Mouse (Mus musculus): Measurements from ENCODE around the gene Cd300lb.
"Not testable (repeated sequence)": the region's sequence is repeated elsewhere in the genome, so short reads cannot be mapped to it uniquely, and the experiment has no call there.

Cd300lb gene

DNA sequence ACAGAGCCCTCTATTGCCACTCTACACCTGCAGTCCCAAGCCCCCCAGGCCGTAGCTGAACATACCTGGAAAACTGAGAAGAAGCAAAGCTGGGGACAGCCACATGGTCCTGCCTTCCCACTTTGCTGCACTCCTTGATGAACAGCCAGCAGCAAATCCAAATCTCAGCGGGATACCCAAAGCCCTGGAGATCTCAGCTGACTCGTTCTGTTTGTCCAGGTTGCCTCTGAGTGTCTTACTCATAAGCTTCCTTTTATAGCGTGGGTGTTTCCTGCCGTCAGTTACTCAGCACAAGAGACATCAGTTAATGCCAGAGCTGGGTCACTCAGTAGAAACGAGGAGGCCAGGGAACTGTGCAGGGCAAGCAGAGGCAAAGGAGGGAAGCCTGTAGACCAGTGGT, at the start of gene Cd300lb:
Gene Cd300lb (minus strand): TSS at position 243 of the 400 bp plus-strand sequence.
- no peak for DNase-seq

DNA sequence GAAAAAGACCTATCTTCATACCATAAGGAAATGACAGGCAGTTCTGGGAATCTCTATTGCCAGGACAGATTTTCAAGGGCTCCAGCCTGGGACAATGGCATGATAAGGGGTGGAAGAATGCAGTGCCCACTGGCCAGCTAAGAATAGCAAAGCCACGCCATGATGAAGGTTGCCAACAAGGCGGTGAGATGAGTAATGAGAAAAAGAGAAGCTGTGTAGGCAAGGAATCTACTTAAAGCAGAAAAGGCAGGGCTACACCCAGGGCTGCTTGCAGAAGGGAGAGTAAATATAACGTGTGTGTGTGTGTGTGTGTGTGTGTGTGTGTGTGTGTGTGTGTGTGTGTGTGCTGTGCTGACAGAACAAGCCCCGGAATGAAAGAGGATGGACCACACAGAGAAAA, 47.7 kb upstream of the Cd300lb start:
- no peak for DNase-seq

DNA sequence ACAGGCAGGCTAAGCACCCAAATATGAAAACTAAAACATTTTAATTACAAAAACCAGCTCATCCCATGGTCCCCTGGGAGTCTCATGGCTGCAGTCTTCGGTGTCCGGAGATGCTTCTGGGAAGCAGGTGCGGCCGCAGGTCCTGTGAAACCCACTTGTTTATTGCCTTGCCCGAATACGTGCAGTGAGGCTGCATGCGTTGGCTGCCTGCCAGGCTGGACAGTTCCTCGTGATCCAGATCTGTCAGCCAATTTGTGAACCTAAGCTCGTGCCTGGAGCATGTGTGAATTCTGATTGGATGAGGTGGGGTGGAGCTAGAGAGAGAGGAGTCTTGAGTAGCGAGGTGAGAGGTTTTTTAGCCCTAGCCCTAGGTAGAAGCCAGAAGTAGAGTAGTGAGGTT, 38.5 kb upstream of the Cd300lb start:
- no peak for DNase-seq

DNA sequence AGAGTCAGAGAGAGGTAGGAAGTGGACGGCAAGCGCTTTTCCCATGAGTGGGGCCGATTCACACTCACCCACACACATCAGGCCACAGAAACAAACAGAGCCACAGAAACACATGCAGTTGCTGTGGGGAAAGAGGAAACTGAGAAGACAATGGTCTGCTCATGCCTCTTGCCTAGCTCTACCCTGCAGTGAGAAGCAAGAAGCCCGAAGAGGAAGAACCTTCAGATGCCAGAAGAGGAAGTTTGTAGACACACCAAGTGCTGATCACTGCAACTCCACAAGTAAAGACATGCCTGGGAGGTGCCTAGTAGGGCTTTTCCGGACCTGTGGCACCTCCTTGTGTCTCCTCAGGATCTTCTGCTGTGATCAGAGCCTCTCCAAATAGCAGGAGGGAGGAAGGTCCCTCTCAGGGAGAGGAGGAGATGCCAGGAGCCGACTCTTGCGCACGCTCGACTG, 34.6 kb upstream of the Cd300lb start, which contains the start of gene Cd300c:
Gene Cd300c (minus strand): TSS at position 406 of the 456 bp plus-strand sequence.
- DNase-seq: no peak

DNA sequence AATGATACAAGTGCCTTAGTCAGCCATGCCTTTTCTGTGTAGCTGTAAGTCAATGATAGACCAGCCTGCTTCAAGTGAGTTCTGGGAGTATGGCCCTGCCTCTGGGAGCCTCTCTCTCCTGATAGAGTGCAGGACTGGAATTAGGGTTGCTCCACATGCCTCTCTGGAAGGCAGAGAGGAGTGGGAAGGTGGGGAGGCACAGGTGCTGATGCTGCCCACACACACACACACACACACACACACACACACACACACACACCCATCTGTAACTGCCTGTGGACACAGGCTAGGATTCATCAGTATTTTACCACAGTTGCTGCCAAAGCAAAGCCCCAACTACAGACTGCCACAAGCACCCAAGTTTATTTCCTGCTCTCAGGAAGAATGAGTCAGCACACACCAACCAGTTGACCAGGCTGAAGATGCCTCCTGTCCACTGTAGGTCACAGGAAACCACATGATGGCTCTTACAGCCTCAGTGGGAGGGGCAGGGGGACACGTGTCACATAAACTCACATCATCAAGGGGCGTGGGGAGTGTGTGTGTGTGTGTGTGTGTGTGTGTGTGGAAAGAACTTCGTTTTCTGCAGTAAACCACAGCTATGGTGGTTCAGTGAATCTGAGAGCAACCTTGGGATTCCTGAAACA, 31.1 kb upstream of the Cd300lb start:
- no peak for DNase-seq

DNA sequence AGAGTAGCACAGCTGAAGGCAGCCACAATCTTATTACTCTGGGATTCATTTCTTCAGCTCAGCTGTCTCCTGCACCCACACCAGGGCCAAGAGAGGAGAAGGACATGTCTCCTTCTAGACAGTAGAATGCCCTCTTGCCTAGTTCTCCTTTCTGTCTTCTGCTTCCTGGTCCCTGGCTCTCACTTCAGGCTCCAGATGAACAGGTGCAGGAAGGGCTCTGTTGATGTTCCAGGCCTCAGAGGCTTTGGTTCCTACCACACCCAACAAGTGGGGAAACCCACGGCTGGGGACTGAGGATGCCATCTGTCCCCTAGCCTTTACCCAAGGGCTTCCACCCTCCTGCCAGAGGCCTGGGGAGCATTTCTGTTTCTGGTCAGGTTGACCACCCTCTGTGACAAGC, 26.2 kb upstream of the Cd300lb start:
- no peak for DNase-seq

DNA sequence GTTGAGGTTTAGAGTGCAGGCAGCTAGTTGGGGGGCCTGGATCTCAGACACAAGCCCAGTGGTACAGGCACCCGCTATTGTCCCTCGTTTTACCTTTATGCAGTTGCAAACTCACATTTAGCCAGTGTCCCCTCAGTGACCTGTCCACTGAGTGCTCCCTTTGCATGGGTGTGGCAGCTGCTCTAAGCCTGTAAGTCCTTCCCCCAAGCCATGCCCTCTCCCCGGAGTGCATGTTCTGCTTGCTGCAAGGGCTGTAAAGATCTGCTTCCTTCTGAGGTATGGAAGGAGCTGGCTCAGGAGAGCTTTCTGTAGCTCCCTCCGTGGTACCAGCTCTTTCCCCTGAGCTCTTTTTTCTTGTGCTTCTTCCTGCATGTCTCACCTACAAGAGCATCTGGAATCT, 595 bp downstream of the Cd300lb start:
- no peak for DNase-seq

DNA sequence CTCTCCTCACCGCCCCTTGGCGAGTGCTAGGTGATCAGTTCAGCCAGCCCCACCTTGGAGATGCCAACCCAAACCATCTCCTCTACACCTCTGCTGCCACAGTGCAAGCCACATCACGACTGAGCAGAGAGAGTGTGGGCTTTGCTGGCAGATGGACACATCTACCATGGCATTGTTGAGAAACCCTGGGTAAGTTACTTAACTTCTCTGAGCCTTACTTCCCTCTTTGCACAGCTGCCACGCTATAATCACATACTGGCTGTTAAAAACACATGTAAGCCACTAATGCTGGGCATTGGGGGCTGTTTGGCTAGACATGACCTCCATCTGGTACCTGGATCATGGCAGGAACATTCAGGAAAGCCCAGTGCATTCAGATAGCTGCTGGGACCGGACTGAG, 3.1 kb downstream of the Cd300lb start:
- no peak for DNase-seq

DNA sequence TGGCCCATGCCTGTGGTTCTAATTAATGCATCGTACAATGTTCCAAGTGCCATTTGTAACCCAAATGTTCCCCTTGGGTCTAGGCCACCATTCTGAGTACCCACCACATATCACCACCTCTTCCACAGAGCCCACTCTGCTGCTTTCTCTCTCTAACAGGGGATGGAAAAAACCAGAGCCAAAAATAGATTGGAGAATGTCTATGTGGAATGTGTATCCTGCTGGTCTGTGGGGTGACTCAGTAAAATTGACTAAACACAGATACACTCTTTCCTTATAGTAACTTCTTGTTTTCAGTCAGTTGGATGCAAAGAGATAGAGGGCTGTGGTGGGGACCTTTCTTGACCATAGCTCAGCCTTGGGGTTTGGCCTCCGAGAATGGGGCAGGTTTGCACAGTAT, 4.6 kb downstream of the Cd300lb start:
- no peak for DNase-seq

DNA sequence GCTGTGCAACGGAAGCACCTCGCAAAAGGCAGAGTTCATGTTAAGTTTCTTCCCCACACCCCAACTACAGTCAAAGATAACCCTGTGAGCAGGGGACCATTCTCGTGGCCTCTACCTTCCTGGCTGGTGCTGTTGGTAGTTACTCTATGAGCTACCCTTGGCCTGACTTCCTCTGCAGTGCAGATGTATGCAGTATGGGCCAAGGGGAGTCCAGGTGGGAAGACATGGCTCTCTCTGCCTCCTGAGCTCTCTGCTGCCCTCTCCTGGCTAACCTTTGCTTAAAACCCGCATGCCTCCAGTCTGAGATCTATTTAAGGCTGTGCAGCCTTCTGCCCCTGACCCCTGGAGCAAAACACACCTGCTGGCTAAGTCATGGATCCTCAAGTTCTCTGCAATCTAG, 10.2 kb downstream of the Cd300lb start:
- peak in 1 of 2 experiments; percentile 8 for DNase-seq

DNA sequence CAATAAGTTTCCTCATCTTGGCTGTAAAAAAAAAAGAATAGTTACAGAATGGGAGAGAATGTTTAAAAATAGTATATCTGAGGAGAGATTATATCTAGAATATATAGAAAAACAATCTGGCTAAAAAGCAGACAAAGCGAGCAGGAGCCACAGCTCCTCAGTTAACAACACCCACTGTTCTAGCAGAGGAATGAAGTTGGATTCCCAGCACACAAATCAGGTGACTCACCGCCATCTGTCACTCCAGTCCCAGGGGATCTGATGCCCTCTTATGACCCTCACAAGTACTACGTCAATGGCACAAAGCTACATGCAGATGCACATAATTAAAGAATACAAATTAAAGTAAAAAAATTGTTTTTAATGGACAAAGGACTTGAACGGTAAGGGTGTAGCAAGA, 11.7 kb downstream of the Cd300lb start:
- no peak for DNase-seq

DNA sequence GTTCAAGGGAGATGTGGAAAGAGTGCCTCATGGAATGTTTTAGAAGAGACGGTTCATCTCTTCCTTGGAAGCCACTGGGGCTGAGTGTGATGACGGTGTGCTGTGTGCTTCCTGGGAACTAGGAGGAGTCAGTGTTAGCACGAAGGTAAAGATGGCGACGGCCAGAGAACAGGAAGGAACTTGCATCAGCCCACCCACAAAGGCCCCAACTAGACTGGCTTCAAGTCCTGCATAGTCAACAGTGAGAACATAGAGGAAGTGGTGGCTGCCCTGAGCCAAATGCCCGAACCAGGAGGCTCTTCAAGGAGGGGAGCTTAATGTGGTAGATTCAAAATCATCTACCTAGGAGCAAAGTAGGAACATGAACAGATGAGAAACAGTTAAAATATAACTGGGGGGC, 17.1 kb downstream of the Cd300lb start:
- DNase-seq: no peak

DNA sequence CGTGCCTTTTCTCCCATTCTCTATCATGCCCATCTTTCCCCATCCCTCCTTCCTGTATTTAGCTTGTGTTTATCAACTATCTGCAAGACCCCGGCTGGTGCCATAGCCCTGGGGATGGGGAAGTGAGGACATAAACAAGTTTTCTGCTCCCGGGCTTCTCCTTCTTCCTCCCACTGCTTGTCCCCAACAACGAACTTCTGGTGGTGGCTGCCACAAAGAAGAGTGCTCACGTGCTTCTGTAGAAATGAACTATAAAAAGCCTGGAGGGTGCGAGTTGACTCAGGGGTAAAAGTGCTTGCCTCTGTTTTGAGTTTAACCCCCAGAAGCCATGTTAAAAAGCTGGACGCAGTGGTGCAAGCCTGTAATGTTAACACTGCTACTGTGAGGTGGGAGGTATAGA, 19.2 kb downstream of the Cd300lb start:
- no peak for DNase-seq

DNA sequence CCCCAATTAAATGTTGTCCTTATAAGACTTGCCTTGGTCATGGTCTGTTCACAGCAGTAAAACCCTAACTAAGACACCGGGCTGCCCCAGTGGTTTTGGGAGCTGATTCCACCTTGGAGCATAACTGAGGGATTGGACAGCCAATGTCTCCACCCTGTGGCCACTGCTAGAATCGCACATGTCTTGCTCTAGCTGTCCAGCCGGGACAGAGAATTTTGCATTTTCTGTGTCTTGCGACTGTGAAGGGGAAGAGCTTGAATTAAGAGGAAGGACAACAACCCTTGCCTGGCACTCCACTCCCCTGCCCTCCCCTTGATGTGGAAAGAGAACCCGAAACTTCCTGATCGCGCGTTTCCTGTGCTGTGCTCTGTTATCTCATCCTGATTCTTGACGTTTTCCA, 21.3 kb downstream of the Cd300lb start:
- DNase-seq: peak in 1 of 2 experiments; percentile 7

DNA sequence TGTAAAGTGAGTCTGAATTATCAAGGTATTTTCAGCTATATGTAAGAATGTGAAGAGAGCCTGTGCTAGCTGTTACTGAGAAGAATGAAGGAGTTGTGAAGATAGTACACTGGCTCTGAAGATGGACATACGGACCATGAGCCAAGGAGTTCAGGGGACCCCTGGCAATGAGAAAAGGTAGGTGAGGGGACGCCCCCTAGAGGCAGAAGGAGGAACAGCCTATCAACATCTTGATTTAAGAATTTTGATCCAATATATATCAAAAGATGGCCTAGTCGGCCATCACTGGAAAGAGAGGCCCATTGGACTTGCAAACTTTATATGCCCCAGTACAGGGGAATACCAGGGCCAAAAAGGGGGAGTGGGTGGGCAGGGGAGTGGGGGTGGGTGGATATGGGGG, 24.6 kb downstream of the Cd300lb start:
- not testable (repeated sequence) for DNase-seq

DNA sequence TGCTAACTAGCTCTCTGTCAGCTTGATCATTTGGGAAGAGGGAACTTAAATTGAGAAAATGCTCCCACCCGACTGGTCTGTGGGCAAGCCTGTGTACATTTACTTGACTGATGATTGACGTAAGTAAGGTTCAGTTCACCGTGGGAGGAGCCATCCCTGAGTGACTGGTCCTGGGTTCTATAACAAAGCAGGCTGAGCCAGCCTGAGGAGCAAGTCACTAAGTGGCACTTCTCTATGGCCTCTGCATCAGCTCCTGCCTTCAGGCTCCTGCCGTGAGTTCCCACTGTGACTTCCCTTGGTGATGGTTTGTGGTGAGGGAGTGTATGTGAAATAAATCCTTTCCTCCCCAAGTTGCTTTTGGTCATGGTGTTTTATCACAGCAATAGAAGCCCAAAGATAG, 26.1 kb downstream of the Cd300lb start:
- no peak for DNase-seq

DNA sequence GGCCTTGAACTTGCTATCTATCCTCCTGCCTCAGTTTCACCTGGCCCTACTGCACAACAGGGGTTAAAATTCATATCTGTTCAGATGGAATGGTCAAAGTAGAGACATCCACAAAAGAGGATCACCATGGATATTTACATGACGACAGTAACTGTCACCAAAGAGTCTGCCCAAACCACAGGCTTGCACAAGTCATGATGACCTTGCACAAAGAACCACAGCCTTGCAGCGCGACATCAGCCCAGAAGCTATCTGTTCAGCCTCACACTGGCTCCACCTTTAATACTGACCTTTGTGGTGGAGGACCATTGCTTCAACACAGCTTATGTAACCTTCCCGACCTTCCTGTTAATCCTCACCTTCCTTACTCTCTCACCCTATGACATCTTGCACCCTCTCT, 26.6 kb downstream of the Cd300lb start:
- DNase-seq: no peak

DNA sequence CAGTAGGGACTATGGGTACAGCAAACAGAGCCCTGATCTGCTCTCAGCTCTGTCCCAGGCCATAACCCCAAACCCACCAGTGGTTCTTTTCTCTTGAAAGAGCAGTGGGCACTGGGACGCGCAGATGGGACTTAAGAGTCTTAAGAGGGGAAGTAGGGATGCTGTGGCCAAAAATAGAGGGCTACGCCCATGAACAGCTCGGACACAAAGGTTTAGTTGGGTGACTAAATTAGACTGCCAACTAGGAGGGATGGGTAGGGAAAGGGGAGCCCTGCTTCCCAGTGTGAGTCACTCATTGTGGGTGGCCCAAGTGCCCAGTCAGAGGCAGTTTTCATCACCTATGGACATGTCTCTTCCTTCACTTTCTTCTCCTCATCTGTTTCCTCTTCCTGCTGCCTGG, 31.0 kb downstream of the Cd300lb start:
- no peak for DNase-seq

DNA sequence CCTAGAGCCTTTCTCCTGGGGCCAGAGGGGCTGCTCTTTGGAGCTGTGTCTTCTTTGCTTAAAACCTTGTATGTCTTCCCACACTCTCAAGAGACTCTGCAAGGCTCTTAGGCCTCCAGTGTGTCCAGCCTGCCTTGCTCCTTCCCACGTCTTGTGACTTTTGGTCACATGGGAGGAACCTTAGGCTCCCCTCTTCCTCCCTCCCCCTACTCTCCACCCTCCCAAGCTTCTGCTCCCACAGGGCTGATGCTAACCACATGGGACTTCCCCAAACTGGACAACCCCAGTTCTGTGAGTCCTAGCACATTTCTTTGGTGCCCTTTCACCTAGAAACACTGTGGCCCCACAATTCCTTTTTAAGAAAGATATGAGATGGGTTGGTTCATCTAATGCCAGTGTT, 36.2 kb downstream of the Cd300lb start:
- DNase-seq: no peak

DNA sequence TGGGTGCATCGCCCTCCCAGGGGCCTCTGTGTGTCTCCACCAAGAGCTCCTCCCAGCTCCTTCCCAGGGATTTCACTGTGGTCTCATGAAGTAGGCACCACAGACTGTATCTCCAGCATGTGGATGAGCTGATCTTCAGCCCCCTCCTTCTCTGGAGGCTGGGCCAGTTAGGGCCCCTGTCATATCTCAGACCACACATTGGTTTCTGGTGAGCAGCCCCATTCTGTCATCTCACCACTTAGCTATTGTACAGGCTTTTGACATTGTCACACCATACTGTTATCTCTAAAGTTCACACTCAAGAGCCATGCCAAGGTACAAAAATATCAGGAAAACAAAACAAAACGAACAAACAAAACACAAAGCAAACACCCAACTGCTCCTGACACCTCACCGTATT, 38.1 kb downstream of the Cd300lb start:
- DNase-seq: no peak

DNA sequence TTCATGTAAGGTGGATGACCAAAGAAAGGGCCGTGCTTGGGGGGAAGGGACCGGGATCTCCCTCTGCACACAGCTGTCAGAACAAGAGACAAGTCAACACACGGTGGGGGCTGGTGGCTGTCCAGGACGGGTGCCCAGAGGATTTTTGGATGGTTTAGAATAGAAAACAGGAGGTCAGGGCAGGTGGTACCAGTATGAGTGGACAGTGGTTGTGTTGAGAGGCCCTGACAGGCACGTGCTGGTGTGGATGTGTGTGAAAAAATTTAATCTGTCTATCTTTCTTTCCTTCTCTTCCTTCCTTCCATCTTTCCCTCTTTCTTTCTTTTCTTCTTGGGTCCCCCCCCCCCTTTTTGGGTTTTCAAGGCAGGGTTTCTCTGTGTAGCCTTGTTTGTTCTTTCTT, 43.6 kb downstream of the Cd300lb start:
- no peak for DNase-seq

DNA sequence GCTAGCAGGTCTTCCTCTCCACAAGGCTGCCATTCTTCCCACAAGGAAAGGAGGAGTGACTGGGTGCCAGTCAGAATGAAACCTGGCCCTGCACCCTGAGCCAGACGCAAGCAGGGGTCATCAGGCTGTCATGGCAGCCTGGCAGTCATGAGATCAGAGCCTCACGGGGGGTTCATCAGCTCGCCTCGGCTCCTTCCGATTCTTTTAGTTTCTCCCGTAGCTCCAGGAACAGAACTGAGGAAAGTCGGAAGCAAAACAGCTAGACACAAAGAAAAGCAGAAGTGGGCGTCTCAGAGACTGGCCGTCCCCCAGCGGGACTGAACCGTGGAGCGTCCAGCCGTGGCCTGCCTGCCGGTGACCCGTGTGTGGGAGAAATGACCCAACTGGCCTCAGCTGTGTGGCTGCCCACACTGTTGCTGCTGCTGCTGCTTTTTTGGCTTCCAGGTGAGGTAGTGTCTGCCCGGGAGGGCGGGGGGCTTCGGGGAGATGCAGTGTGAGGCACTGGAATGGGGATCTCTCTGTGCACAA, 44.1 kb downstream of the Cd300lb start, which contains the start of gene Cd300a:
Gene Cd300a (plus strand): TSS at position 51 of the 528 bp plus-strand sequence.
- DNase-seq: no peak

DNA sequence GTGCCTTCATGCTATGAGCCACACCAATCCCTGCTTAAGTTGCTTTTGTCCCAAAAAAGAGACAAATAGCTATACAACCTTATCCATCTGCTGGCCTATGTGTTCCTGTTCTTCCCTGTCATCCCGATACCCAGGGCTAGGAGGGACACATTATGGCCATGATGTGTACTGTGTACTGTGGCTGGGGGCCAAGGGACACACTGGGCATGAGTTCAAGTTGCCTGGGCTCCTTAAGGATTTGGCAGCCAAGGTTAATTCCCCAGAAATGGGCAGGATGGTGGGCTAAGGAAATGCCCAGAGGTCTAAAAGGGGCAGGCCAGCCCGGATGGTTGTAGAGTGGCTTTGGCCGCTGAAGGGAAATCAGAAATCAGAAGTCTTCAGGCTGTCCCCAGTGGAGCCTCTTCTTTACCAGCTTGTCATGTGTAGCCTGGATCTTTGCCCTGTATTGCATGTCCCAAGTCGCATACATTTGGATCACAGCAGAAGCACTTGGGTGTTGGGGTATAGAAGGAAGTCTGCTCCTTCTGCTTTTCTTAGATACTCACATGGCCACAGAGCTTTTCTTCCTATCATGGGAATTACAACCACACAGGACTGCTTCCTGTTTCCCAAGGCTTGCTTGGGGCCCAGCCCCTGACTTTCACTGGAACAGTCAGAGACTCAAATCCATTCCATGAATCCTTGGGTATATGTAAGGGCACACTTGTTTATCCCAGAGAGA, 49.6 kb downstream of the Cd300lb start:
- no peak for DNase-seq

DNA sequence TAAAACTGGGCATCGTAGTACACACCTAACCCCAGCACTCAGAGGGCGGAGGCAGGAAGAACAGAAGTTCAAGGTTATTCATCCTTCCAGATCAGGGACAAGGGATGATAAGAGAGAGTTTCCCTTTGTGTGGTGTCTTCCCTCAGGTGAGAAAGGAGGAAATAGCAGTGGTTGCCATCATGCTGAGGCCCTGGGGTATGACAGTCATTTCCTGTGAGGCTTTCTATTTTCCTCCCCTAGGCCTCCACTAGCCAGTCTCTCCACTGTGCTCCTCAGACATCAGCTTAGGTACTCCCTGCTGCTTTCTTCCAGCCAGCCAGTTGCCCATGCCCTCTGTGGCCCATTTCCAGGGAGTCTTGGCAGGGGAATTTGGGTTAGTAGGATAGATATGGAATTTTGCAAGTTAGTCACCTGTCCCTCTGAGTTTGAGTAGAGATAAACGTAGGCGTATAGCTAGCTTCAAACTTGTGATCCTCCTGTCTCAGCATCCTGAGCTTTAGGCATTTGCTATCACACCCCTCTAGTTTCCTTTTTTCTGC, 50.9 kb downstream of the Cd300lb start:
- no peak for DNase-seq
